Mouse (Mus musculus): ENCODE measurements around the gene Bpifa2. TPM values are rescaled to one million over a fixed set of nuclear protein-coding genes. Genes with fewer than 3 reads are reported as not detected.
"Not testable (repeated sequence)": the region's sequence is repeated elsewhere in the genome, so short reads cannot be mapped to it uniquely, and the experiment has no call there.

The Bpifa2 gene
- polyA plus RNA-seq, 1 experiment from 2014 or later, result not detected

GRCm38 (mm10) chr2:154017990-154018389 is 9.9 kb downstream of the Bpifa2 start:
- Histone ChIP-seq H3K4me3 (no peak overlapping the region), H3K27ac (no peak overlapping the region), H3K36me3 (ENCODE audit: poor library complexity, severe bottlenecking) (no peaks in the 10 kb centered on the region), H3K4me2 (no peak overlapping the region), H3K9me3 (replicated peaks) (no peaks in the 10 kb centered on the region), H3K27me3 (no peaks in the 10 kb centered on the region), H3K4me1 (no peaks in the 10 kb centered on the region), H3K9ac (no peak overlapping the region)
- ATAC-seq, result no peak
- WGBS, result 100% methylated on average over 1 of the region's 1 CpGs

DNA sequence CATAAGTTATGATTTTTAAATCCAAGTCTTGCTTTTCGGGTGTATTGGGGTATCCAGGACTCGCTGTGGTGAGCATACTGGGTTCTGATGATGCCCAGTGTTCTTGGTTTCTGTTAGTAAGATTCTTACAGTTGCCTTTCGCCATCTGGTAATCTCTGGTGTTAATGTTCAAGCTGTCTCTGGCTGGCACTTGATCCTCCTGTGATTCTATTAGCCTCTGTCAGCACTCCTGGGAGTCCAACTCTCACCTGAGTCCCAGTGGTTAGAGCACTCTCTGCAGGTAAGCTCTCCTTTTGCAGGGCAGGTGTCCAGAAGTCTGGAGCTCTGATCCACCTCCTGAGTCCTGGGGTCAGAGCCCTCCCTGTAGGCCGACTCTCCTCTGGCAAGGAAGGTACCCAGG is 16.6 kb downstream of the Bpifa2 start:
- H3K4me1 ChIP-seq; H3K9ac ChIP-seq; ATAC-seq; H3K27me3 ChIP-seq; H3K27ac ChIP-seq; H3K4me2 ChIP-seq; H3K36me3 ChIP-seq (ENCODE audit: poor library complexity, severe bottlenecking); H3K9me3 ChIP-seq (replicated peaks); H3K4me3 ChIP-seq: not testable (repeated sequence)
- WGBS, result 92% methylated on average over 4 of the region's 4 CpGs

DNA sequence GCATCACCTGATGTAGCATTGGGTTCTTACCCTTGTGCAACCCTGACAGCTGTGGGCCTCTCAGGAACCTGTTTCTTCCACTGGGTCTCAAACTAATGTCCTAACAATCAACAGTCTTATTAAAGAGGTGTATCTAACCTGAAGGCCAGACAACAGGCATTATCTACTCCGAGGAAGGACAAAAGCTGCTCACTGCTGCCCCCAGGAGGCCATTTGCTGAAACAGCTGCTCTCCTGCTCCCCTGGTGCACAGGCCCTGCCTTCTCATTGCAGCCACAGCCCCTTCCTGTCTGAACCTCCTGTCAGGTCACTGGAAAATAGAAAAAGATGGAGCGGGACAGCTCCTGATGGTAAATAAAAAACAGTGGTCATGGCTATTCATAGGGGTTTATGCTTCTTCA is 30.9 kb downstream of the Bpifa2 start:
- Histone ChIP-seq H3K4me3 (no peak overlapping the region), H3K27me3 (no peaks in the 10 kb centered on the region), H3K27ac (no peak overlapping the region), H3K4me1 (no peaks in the 10 kb centered on the region), H3K36me3 (ENCODE audit: poor library complexity, severe bottlenecking) (no peaks in the 10 kb centered on the region), H3K9ac (no peak overlapping the region), H3K9me3 (replicated peaks) (no peaks in the 10 kb centered on the region), H3K4me2 (no peak overlapping the region)
- WGBS, result 55% methylated on average over 2 of the region's 2 CpGs
- ATAC-seq, result no peak

DNA sequence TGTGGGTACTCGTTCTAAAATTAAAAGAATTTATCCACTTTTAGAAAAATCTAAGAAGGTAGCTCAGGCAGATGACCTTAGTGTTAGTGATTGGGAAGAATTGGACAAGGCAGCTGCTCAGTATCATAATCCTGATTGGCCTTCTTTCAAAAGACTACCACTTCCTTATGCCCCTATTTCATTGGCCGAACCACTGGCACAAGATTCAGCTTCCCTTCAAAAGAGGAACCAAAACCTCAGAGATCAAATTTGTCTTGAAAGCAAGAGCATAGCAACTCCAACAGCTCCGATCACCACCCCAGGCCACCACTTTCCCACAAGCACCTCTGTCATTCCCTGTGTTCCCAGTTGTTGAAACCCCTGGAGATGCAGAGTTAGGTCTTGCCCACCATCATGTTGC is 36.7 kb downstream of the Bpifa2 start:
- no peak overlapping the region for H3K4me3 ChIP-seq
- H3K4me2 ChIP-seq, result no peak overlapping the region
- no peak overlapping the region for H3K9ac ChIP-seq
- H3K27ac ChIP-seq, result no peak overlapping the region
- H3K4me1 ChIP-seq, result no peaks in the 10 kb centered on the region
- no peaks in the 10 kb centered on the region for H3K9me3 ChIP-seq (replicated peaks)
- no peak for ATAC-seq
- no peaks in the 10 kb centered on the region for H3K36me3 ChIP-seq (ENCODE audit: poor library complexity, severe bottlenecking)
- H3K27me3 ChIP-seq, result no peaks in the 10 kb centered on the region
- 89% methylated on average over 3 of the region's 3 CpGs for WGBS

GRCm38 (mm10) chr2:154058690-154059089 is 50.6 kb downstream of the Bpifa2 start:
- Histone ChIP-seq H3K36me3 (ENCODE audit: poor library complexity, severe bottlenecking) (no peaks in the 10 kb centered on the region), H3K27me3 (no peaks in the 10 kb centered on the region), H3K4me2 (no peak overlapping the region), H3K27ac (no peak overlapping the region), H3K9me3 (replicated peaks) (no peaks in the 10 kb centered on the region), H3K9ac (no peak overlapping the region), H3K4me1 (no peaks in the 10 kb centered on the region), H3K4me3 (no peak overlapping the region)
- 52% methylated on average over 2 of the region's 2 CpGs for whole genome bisulfite sequencing
- no peak for ATAC-seq

Other genes with a start within 250 kb of the Bpifa2 start
- gene Efcab8, start 228.3 kb upstream of the Bpifa2 start, polyA plus RNA-seq (2015; fragmentation: Nextera tagmentation; extraction: Ambion mirVana), result 0.06 and 0.09 TPM in 2 replicates
- not detected in 2 replicates for gene Sun5, start 137.2 kb upstream of the Bpifa2 start, polyA plus RNA-seq (2015; fragmentation: Nextera tagmentation; extraction: Ambion mirVana)
- gene Bpifb2, start 133.2 kb upstream of the Bpifa2 start, polyA plus RNA-seq (2015; fragmentation: Nextera tagmentation; extraction: Ambion mirVana), result not detected in 2 replicates
- not detected in 2 replicates for gene Bpifb6, start 107.9 kb upstream of the Bpifa2 start, polyA plus RNA-seq (2015; fragmentation: Nextera tagmentation; extraction: Ambion mirVana)
- gene Bpifb3, start 90.0 kb upstream of the Bpifa2 start, polyA plus RNA-seq (2015; fragmentation: Nextera tagmentation; extraction: Ambion mirVana), result not detected in 2 replicates
- gene Bpifb4, start 70.1 kb upstream of the Bpifa2 start, polyA plus RNA-seq (2015; fragmentation: Nextera tagmentation; extraction: Ambion mirVana), result not detected in 2 replicates
- gene Bpifa6, start 33.3 kb upstream of the Bpifa2 start, polyA plus RNA-seq (2015; fragmentation: Nextera tagmentation; extraction: Ambion mirVana), result not detected in 2 replicates
- not detected in 2 replicates for gene Bpifa3, start 122.1 kb downstream of the Bpifa2 start, polyA plus RNA-seq (2015; fragmentation: Nextera tagmentation; extraction: Ambion mirVana)
- not detected in 2 replicates for gene Bpifa1, start 134.6 kb downstream of the Bpifa2 start, polyA plus RNA-seq (2015; fragmentation: Nextera tagmentation; extraction: Ambion mirVana)
- gene Bpifa5, start 154.3 kb downstream of the Bpifa2 start, polyA plus RNA-seq (2015; fragmentation: Nextera tagmentation; extraction: Ambion mirVana), result not detected in 2 replicates
- gene Bpifb1, start 182.6 kb downstream of the Bpifa2 start, polyA plus RNA-seq (2015; fragmentation: Nextera tagmentation; extraction: Ambion mirVana), result 0.18 TPM in 1 of 2 replicates, not detected in the other
- gene Bpifb5, start 215.5 kb downstream of the Bpifa2 start, polyA plus RNA-seq (2015; fragmentation: Nextera tagmentation; extraction: Ambion mirVana), result not detected in 2 replicates
- not detected in 2 replicates for gene Bpifb9a, start 249.6 kb downstream of the Bpifa2 start, polyA plus RNA-seq (2015; fragmentation: Nextera tagmentation; extraction: Ambion mirVana)